Mouse (Mus musculus) gastrocnemius, postnatal 10 days (tissue): ENCODE data around the gene Fam163a. TPM values are rescaled to one million over a fixed set of nuclear protein-coding genes. Genes with fewer than 3 reads are reported as not detected.
"Not testable (repeated sequence)": the region's sequence is repeated elsewhere in the genome, so short reads cannot be mapped to it uniquely, and the experiment has no call there.

Experiments
- DNase-seq: peaks from one replicate; pipeline ENCODE4 v3.0.0; 2021; ENCODE audit warnings: mixed read lengths
- total RNA-seq, 2 experiments: library from RNA; stranded (reverse); gene quantifications; 2 replicates each; pipeline ENCODE4 v1.2.3; 2021

Fam163a gene
- total RNA-seq, 2 experiments from 2014 or later: 0.05 to 0.07 TPM

- no peak for DNase-seq
Observed at GRCm38 (mm10) chr1:156077655-156078054, 127.2 kb downstream of the Fam163a start.

- DNase-seq: no peak
Observed at GRCm38 (mm10) chr1:156076474-156076873, 128.4 kb downstream of the Fam163a start.

GRCm38 (mm10) chr1:156074575-156074974 lies 130.3 kb downstream of the Fam163a start:
- peak; percentile 34 for DNase-seq

GRCm38 (mm10) chr1:156073169-156073821 lies 131.5 kb downstream of the Fam163a start:
- no peak for DNase-seq

- DNase-seq: no peak
Observed at GRCm38 (mm10) chr1:156070106-156070505, 134.7 kb downstream of the Fam163a start.

- no peak for DNase-seq
Observed at GRCm38 (mm10) chr1:156066133-156066532, 138.7 kb downstream of the Fam163a start.

- no peak for DNase-seq
Observed at GRCm38 (mm10) chr1:156062193-156062592, 142.6 kb downstream of the Fam163a start.

- no peak for DNase-seq
Observed at GRCm38 (mm10) chr1:156058207-156058606, 146.6 kb downstream of the Fam163a start.

GRCm38 (mm10) chr1:156046688-156047087 lies 158.1 kb downstream of the Fam163a start:
- DNase-seq: peak; percentile 38

- no peak for DNase-seq
Observed at GRCm38 (mm10) chr1:156044211-156044611, 160.6 kb downstream of the Fam163a start.

GRCm38 (mm10) chr1:156043027-156043426 lies 161.8 kb downstream of the Fam163a start:
- no peak for DNase-seq

GRCm38 (mm10) chr1:156042481-156042880 lies 162.3 kb downstream of the Fam163a start:
- DNase-seq: no peak

- no peak for DNase-seq
Observed at GRCm38 (mm10) chr1:156041451-156042241, 163.2 kb downstream of the Fam163a start.

GRCm38 (mm10) chr1:156040731-156041401 lies 164.0 kb downstream of the Fam163a start:
- DNase-seq: peak; percentile 89

GRCm38 (mm10) chr1:156039989-156040388 lies 164.8 kb downstream of the Fam163a start:
- not testable (repeated sequence) for DNase-seq

- DNase-seq: peak; percentile 15
Observed at GRCm38 (mm10) chr1:156037144-156037583, 167.7 kb downstream of the Fam163a start.

GRCm38 (mm10) chr1:156035930-156036737 lies 168.7 kb downstream of the Fam163a start, which contains the start of gene Tor1aip1:
Gene Tor1aip1 (minus strand): TSS chr1:156036480.
- peak; percentile 99 for DNase-seq

GRCm38 (mm10) chr1:156035269-156035929 lies 169.4 kb downstream of the Fam163a start, which contains the start of gene Tor1aip2:
Gene Tor1aip2 (plus strand): TSS chr1:156035403.
- DNase-seq: peak; percentile 76

- no peak for DNase-seq
Observed at GRCm38 (mm10) chr1:156034661-156035060, 170.2 kb downstream of the Fam163a start.

GRCm38 (mm10) chr1:156033921-156034320 lies 170.9 kb downstream of the Fam163a start:
- no peak for DNase-seq

GRCm38 (mm10) chr1:156028340-156028975 lies 176.4 kb downstream of the Fam163a start:
- DNase-seq: no peak
